Mouse (Mus musculus) brain, embryonic 14.5 days (tissue): ENCODE results near the gene Olfr1214. TPM values are rescaled to one million over a fixed set of nuclear protein-coding genes. Genes with fewer than 3 reads are reported as not detected.
"Not testable (repeated sequence)": the region's sequence is repeated elsewhere in the genome, so short reads cannot be mapped to it uniquely, and the experiment has no call there.

Experiments
- DNase-seq: peaks from one replicate; pipeline ENCODE4 v3.0.0-alpha.2; 2011; ENCODE audit warnings: low read depth
- CTCF ChIP-seq: fragments of 200-500 bp; IDR thresholded peaks from 2 replicates; pipeline ENCODE4 v1.5.1; 2012; ENCODE audit warnings: inconsistent platforms, mild to moderate bottlenecking, moderate library complexity, borderline replicate concordance; ENCODE audit not compliant: insufficient read depth, insufficient read length; ENCODE audit errors: extremely low read depth
- POLR2A ChIP-seq: fragments of 200-500 bp; IDR thresholded peaks from 2 replicates; pipeline ENCODE4 v1.6.1; 2012; ENCODE audit warnings: mild to moderate bottlenecking, inconsistent platforms, borderline replicate concordance; ENCODE audit not compliant: poor library complexity, insufficient read depth, insufficient read length, severe bottlenecking; ENCODE audit errors: extremely low read depth
- polyA plus RNA-seq: library from polyadenylated mRNA; depleted of rRNA; stranded (reverse); fragments of >200 nt; gene quantifications from 2 replicates; pipeline ENCODE4 v1.2.3, GENCODE M21; 2012; rRNA removed

Olfr1214 gene
- not detected in 2 replicates for polyA plus RNA-seq

DNA sequence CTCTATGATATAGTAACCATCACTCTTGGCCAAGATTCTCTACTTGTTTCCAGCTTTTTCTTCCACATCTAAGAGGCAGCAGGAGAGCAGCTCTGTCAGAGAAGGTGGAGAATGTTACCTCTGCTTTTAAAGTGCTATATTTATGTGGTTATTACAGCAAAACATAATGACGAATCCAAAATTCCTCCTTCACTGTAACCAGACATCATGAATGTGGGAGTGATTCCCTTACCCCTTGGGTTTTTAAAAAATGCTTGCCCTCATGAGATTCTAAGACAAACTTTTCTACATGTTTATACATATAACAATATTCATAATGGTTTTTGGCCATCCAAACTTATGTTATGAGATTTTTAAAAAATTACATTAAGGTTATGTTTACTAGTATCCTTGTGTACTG lies at the start of gene Olfr1214:
TSS of gene Olfr1214 (minus strand) at position 101 of the 400 bp plus-strand sequence.
- TF ChIP-seq CTCF (no peak), POLR2A (no peak)
- DNase-seq, result no peak

DNA sequence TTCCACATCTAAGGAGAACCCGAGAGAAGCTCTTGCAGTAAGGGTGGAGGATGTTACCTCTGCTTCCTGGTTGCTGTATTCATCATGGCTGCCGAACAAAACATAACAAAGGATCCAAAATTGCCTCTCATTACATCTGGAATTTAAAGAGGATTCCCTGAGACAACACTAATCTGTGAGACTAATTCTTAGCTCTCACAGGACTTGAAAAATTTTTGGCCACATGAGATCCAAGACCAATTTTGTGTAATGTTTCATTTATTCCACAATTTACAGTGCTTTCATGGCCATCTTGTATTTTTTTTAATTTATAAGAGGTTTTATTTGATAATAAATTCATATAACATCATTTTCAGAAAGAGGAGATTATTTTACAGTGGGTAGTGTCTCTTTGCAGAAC lies 39.5 kb upstream of the Olfr1214 start, which contains the start of gene Olfr1217:
TSS of gene Olfr1217 (minus strand) at position 101 of the 400 bp plus-strand sequence.
- no peak for TF ChIP-seq CTCF
- TF ChIP-seq POLR2A, result no peak
- DNase-seq, result no peak

DNA sequence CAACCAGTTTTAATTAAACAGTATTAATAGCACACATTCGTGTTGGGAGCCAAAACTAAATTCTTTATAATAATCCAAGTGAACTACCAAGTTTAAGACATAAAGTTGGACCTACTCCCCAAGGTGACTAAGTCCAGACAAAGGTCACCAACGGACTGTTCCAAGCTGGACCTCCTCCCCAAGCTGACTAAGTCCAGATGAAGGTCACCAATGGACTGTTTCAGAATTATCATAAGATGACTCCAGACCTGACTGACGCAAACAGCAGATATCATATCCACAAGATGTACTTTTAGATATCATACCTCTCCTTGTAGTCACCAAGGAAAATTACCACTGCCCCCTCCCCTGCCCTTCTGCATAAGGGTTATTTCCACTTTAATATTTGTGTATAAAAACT lies 29.0 kb upstream of the Olfr1214 start:
- DNase-seq, result not testable (repeated sequence)

DNA sequence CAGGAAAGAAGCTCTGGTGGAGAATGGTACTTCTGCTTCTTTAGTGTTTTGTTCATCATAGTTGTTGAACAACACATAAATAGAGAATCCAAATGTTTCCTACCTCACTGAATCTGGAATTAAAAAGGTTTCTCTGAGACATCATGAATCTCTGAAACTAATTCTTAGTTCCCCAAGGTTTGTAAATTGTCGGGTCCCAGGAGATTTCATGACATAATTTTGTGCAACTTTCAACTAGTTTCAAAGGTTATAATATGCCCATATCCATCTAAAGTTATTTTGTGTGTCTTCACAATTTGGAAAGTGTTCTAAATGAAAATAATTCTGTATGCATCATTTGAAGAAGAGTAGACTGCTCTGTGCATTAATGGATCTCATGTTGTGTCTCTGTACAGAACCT lies 25.8 kb upstream of the Olfr1214 start, which contains the start of gene Olfr1216:
TSS of gene Olfr1216 (minus strand) at position 101 of the 400 bp plus-strand sequence.
- DNase-seq, result no peak
- TF ChIP-seq POLR2A, result no peak
- no peak for TF ChIP-seq CTCF

DNA sequence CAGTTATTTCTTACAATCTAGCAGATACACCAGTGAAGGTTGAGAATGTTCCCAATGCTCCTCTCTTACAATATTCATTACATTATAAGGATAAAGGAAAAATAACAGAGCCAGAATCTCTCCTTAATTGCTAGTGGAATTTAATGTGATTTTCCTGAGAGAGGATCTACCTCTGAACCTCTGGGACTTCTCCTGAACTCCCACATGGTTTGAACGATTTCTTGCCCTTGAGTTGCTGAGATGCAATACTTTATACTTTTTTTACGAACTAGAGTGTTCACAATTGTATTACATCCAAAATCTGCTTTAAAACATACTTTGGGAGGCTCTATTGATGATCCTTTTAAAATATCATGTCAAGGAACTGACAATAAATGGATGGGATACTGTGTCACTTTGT lies 14.4 kb upstream of the Olfr1214 start, which contains the start of gene Olfr1215:
TSS of gene Olfr1215 (minus strand) at position 101 of the 400 bp plus-strand sequence.
- no peak for TF ChIP-seq CTCF
- TF ChIP-seq POLR2A, result no peak
- no peak for DNase-seq

DNA sequence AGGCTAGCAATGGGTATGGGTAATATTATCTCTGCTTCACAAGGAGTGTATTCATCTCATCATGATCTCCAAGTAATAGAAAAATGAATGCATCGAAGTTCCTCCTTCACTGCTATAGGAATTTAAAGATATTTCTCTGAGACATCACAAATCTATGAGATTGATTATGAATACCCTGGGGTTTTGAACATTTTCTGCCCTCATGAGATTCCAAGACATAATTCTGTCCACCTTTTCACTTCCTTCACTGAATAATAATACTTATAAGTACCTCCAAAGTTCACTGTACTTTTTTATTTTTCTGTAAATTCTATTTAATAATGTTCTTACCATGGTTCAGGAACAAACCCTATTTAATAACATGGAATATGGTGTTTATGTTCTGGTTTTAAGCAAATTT lies 12.3 kb downstream of the Olfr1214 start, which contains the start of gene Gm13762:
TSS of gene Gm13762 (minus strand) at position 101 of the 400 bp plus-strand sequence.
- no peak for TF ChIP-seq CTCF
- no peak for TF ChIP-seq POLR2A
- no peak for DNase-seq

DNA sequence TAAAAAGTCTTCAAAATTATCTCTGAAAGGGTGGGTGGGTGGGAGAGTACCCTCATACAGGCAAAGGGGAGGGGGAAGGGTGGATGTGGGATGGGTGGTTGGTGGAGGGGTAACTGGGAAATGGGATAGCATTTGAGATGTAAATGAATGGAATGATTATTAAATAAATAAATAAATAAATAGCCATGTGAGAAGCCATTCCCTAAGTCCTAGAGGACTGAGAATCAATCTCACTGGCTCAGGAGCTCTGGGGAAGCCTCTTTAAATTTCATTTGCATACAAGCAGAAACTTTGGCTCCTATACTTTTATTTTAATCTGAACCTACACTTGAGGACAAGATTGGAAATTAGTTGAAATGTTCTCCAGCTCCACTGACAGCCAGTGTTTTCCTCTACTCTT lies 38.8 kb downstream of the Olfr1214 start, which contains the start of gene Olfr1212:
TSS of gene Olfr1212 (plus strand) at position 301 of the 400 bp plus-strand sequence.
- no peak for TF ChIP-seq CTCF
- TF ChIP-seq POLR2A, result no peak
- DNase-seq, result no peak

DNA sequence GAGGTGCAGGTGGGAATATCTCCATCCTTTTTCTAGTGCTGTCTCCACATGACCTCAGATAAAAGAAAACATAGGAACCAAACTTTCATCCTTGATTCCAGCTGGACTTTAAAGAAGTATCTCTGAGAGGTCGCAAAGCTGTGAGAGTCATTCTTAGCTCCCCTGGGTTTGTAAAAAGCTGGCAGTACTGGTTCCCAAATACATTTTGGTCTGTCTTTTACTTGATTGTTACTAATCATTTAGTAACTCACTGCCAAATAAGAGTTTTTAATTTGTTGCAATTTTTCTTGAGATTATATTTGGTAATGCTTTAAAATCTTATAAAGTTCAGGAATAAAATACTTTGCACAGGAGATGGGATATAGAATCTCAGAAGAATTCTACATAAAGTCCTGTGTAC lies 54.4 kb downstream of the Olfr1214 start, which contains the start of gene Olfr1211:
TSS of gene Olfr1211 (minus strand) at position 101 of the 400 bp plus-strand sequence.
- DNase-seq, result no peak
- TF ChIP-seq CTCF (no peak), POLR2A (no peak)

Other genes with a start within 250 kb of the Olfr1214 start
- gene Olfr1198, start 241.3 kb downstream of the Olfr1214 start, polyA plus RNA-seq, result not detected in 2 replicates
- gene Olfr1199, start 232.2 kb downstream of the Olfr1214 start, polyA plus RNA-seq, result not detected in 2 replicates
- gene Olfr1200, start 222.2 kb downstream of the Olfr1214 start, polyA plus RNA-seq, result not detected in 2 replicates
- gene Olfr1201, start 199.6 kb downstream of the Olfr1214 start, polyA plus RNA-seq, result not detected in 2 replicates
- not detected in 2 replicates for gene Olfr1202, start 178.2 kb downstream of the Olfr1214 start, polyA plus RNA-seq
- gene Olfr1205, start 162.9 kb downstream of the Olfr1214 start, polyA plus RNA-seq, result not detected in 2 replicates
- gene Olfr1204, start 143.4 kb downstream of the Olfr1214 start, polyA plus RNA-seq, result not detected in 2 replicates
- gene Olfr1206, start 129.4 kb downstream of the Olfr1214 start, polyA plus RNA-seq, result not detected in 2 replicates
- gene Olfr1208, start 90.3 kb downstream of the Olfr1214 start, polyA plus RNA-seq, result not detected in 2 replicates
- not detected in 2 replicates for gene Olfr1209, start 77.5 kb downstream of the Olfr1214 start, polyA plus RNA-seq
- not detected in 2 replicates for gene Olfr1211, start 54.5 kb downstream of the Olfr1214 start, polyA plus RNA-seq
- gene Olfr1212, start 38.7 kb downstream of the Olfr1214 start, polyA plus RNA-seq, result not detected in 2 replicates
- not detected in 2 replicates for gene Gm13762, start 12.4 kb downstream of the Olfr1214 start, polyA plus RNA-seq
- not detected in 2 replicates for gene Olfr1215, start 14.3 kb upstream of the Olfr1214 start, polyA plus RNA-seq
- gene Olfr1216, start 25.7 kb upstream of the Olfr1214 start, polyA plus RNA-seq, result not detected in 2 replicates
- gene Olfr1217, start 39.4 kb upstream of the Olfr1214 start, polyA plus RNA-seq, result not detected in 2 replicates
- gene Olfr1218, start 68.5 kb upstream of the Olfr1214 start, polyA plus RNA-seq, result not detected in 2 replicates
- gene Olfr1219, start 90.9 kb upstream of the Olfr1214 start, polyA plus RNA-seq, result not detected in 2 replicates
- gene Olfr1220, start 114.2 kb upstream of the Olfr1214 start, polyA plus RNA-seq, result not detected in 2 replicates
- not detected in 2 replicates for gene Olfr1221, start 124.6 kb upstream of the Olfr1214 start, polyA plus RNA-seq
- not detected in 2 replicates for gene Olfr1222, start 140.4 kb upstream of the Olfr1214 start, polyA plus RNA-seq
- not detected in 2 replicates for gene Olfr1223, start 158.9 kb upstream of the Olfr1214 start, polyA plus RNA-seq
- gene Olfr1224-ps1, start 171.4 kb upstream of the Olfr1214 start, polyA plus RNA-seq, result not detected in 2 replicates
- gene Olfr1225, start 182.0 kb upstream of the Olfr1214 start, polyA plus RNA-seq, result not detected in 2 replicates
- not detected in 2 replicates for gene Olfr1226, start 207.4 kb upstream of the Olfr1214 start, polyA plus RNA-seq